ENCODE assay signal across 23 mouse cellular contexts in the genomic region with DNA sequence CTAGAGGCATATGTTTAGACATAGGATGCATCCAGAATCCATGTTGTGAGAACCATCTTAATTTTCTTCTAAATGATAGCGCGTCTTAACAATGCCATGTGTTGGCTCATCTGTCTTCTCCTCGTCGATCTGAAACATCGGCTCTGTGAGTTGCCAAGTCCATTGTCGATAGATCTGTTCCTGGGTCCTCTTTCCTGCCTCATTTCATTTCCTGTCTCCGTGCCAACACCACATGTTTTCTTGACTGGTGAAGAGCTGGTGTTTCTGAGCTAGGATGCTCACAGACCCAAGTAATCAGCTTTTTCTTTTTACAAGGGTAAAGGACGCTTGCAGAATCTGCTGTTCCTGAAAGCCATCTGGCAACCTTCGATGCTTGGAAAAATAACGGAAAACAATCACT.
DNase-seq lines count a peak whose midpoint lies in the region; ATAC-seq and TF ChIP-seq lines count a peak whose summit lies in the region.
"Had no signal": no experiment of that assay in that cellular context is flagged by ENCODE, and none has a peak within 500 bp of the region (broad histone marks: within the 10 kb centered on the region; RNA-seq: fewer than 3 reads in every experiment).

No protein-coding gene starts in this region.

- ATAC-seq in hindbrain, embryonic 14.5 days (ENCODE audit: low FRiP score): no peak
- ATAC-seq: CD4-positive, CD25-positive, alpha-beta regulatory T cell, adult 4 months; liver, embryonic 12.5 days had no signal

- H3K9me3 ChIP-seq in hindbrain, embryonic 14.5 days (ENCODE audit: control insufficient read depth, low read length): no peaks in the 10 kb centered on the region
- H3K9me3 ChIP-seq in hindbrain, embryonic 10.5 days: no peaks in the 10 kb centered on the region
- H3K9me3 ChIP-seq: embryonic facial prominence, embryonic 10.5 days; G1E; hindbrain, embryonic 15.5 days; liver, embryonic 12.5 days; lung, embryonic 15.5 days; midbrain, embryonic 12.5 days had no signal

- H3K4me2 ChIP-seq in hindbrain, embryonic 14.5 days (replicated peaks): no peak overlapping the region
- H3K4me2 ChIP-seq: heart, embryonic 11.5 days; hindbrain, embryonic 15.5 days; liver, embryonic 12.5 days; lung, embryonic 15.5 days; midbrain, embryonic 12.5 days had no signal

- H3K27me3 ChIP-seq in hindbrain, embryonic 14.5 days (ENCODE audit: control insufficient read depth, insufficient read depth, low read length): no peaks in the 10 kb centered on the region
- no peaks in the 10 kb centered on the region for H3K27me3 ChIP-seq in hindbrain, embryonic 10.5 days (ENCODE audit: insufficient read depth, poor library complexity, severe bottlenecking)
- H3K27me3 ChIP-seq: hindbrain, embryonic 15.5 days; liver, embryonic 12.5 days; lung, embryonic 15.5 days; midbrain, embryonic 12.5 days had no signal

- 60% methylated on average over 10 of the region's 10 CpGs for WGBS in hindbrain, embryonic 14.5 days
- 84% methylated on average over 10 of the region's 10 CpGs for WGBS in hindbrain, embryonic 10.5 days

- no peak overlapping the region for H3K4me3 ChIP-seq in hindbrain, embryonic 14.5 days (replicated peaks; ENCODE audit: low read length)
- no peak overlapping the region for H3K4me3 ChIP-seq in hindbrain, embryonic 10.5 days
- H3K4me3 ChIP-seq in layer of hippocampus, adult 2 months: no peak overlapping the region
- H3K4me3 ChIP-seq: embryonic facial prominence, embryonic 10.5 days; hindbrain, embryonic 15.5 days; liver, embryonic 12.5 days; lung, embryonic 15.5 days; midbrain, embryonic 12.5 days; myocyte had no signal

- no peak overlapping the region for H3K27ac ChIP-seq in hindbrain, embryonic 14.5 days
- no peak overlapping the region for H3K27ac ChIP-seq in hindbrain, embryonic 10.5 days
- peak overlapping the region; percentile 59; the same call in 1 of the 2 replicates for H3K27ac ChIP-seq in layer of hippocampus, adult 2 months
- H3K27ac ChIP-seq: embryonic facial prominence, embryonic 10.5 days; kidney, postnatal 0 days; liver, embryonic 12.5 days; lung, embryonic 15.5 days; midbrain, embryonic 12.5 days; stomach, postnatal 0 days had no signal

- H3K9ac ChIP-seq in hindbrain, embryonic 14.5 days: no peak overlapping the region
- H3K9ac ChIP-seq: hindbrain, embryonic 15.5 days; liver, embryonic 12.5 days; lung, embryonic 15.5 days; midbrain, embryonic 12.5 days had no signal

- no peak for TF ChIP-seq CTCF in layer of hippocampus, adult 2 months (conservative IDR thresholded peaks at IDR 0.05)

- peak; percentile 34 for DNase-seq in hindbrain, embryonic 14.5 days (ENCODE audit: low spot score)
- no peak for DNase-seq in hindbrain, embryonic 10.5 days (ENCODE audit: low spot score)
- peak; percentile 21 for DNase-seq in 3T3-L1 (ENCODE audit: low read depth, low spot score)
- peak; percentile 31 for DNase-seq in NIH3T3 (ENCODE audit: low read depth)
- peak; percentile 58 to 84 for DNase-seq in layer of hippocampus, adult 2 months (ENCODE audit: low spot score in 2 of 2)
- no peak for DNase-seq in urinary bladder, postnatal 10 days (ENCODE audit: low spot score)
- DNase-seq in cerebellum, adult 9-10 months: no peak
- DNase-seq: adrenal gland, adult 2 months; cerebellum, adult 11-12 months; gastrocnemius, postnatal 36 days; heart, postnatal 14 days; kidney, adult 11 months had no signal

- no peaks in the 10 kb centered on the region for H3K36me3 ChIP-seq in hindbrain, embryonic 14.5 days (replicated peaks; ENCODE audit: control insufficient read depth, insufficient read depth)
- no peaks in the 10 kb centered on the region for H3K36me3 ChIP-seq in hindbrain, embryonic 10.5 days
- H3K36me3 ChIP-seq: embryonic facial prominence, embryonic 10.5 days; G1E; hindbrain, embryonic 15.5 days; liver, embryonic 12.5 days; lung, embryonic 15.5 days; midbrain, embryonic 12.5 days had no signal

- H3K4me1 ChIP-seq in hindbrain, embryonic 14.5 days (replicated peaks; ENCODE audit: control insufficient read depth, insufficient read depth, low read length): no peaks in the 10 kb centered on the region
- H3K4me1 ChIP-seq in hindbrain, embryonic 10.5 days (replicated peaks): peaks cover 31% of the 10 kb centered on the region
- H3K4me1 ChIP-seq: liver, embryonic 12.5 days; midbrain, embryonic 12.5 days had no signal

Comparison
In these comparisons a context has a peak if more than half of its experiments do, and no peak if none do; other contexts are left out.
1. DNase-seq: peak in hindbrain, embryonic 14.5 days (single experiment), 3T3-L1 (single experiment), NIH3T3 (single experiment) and layer of hippocampus, adult 2 months (2 of 2); none in hindbrain, embryonic 10.5 days (single experiment), urinary bladder, postnatal 10 days (single experiment) and cerebellum, adult 9-10 months (single experiment).